Mouse (Mus musculus) CH12.LX (cell line): ENCODE measurements around the gene Olfr960. TPM values are rescaled to one million over a fixed set of nuclear protein-coding genes. Genes with fewer than 3 reads are reported as not detected.

Experiments used
- DNase-seq: peaks from one replicate; pipeline ENCODE4 v3.0.0-alpha.2; 2013; ENCODE audit errors: extremely low read depth
- H3K27ac ChIP-seq: 2 replicates; pipeline ENCODE4 v1.5.1; 2012; ENCODE audit warnings: low read depth, mild to moderate bottlenecking, control low read depth, moderate library complexity; ENCODE audit not compliant: insufficient read depth
- H3K27me3 ChIP-seq: replicated peaks from 2 replicates; pipeline ENCODE3; 2012; ENCODE audit warnings: inconsistent platforms
- H3K36me3 ChIP-seq, 2 experiments: replicated peaks in 1 of 2; 2 replicates each; pipeline versions ENCODE3 to v1.6.1; 2012; ENCODE audit warnings: inconsistent platforms in 1 of 2, low read length in 1 of 2, mild to moderate bottlenecking in 1 of 2, mixed read lengths in 1 of 2, moderate library complexity in 1 of 2; ENCODE audit not compliant: control insufficient read depth in 1 of 2, insufficient read depth in 1 of 2
- H3K4me1 ChIP-seq, 2 experiments: 2 replicates each; pipeline ENCODE4 v1.6.1; 2012; ENCODE audit warnings: inconsistent platforms in 1 of 2, moderate library complexity in 1 of 2; ENCODE audit not compliant: insufficient read depth in 2 of 2, control insufficient read depth in 1 of 2
- H3K4me2 ChIP-seq: 2 replicates; pipeline ENCODE4 v1.6.1; 2012; ENCODE audit warnings: low read depth, mild to moderate bottlenecking, control low read depth; ENCODE audit not compliant: poor library complexity, insufficient read depth, severe bottlenecking
- H3K4me3 ChIP-seq, 3 experiments: fragments of 150-350 bp in 1 of 3; sonication (generic) in 1 of 3; replicated peaks in 1 of 3; 2 replicates each; pipeline versions ENCODE3 to v1.5.1; 2011 to 2012; ENCODE audit warnings: low read depth in 2 of 3, low read length in 2 of 3, mild to moderate bottlenecking in 2 of 3, moderate library complexity in 2 of 3, control low read depth in 1 of 3, improper control_type of control experiment in 1 of 3, inconsistent platforms in 1 of 3, mixed read lengths in 1 of 3; ENCODE audit not compliant: poor library complexity in 1 of 3
- H3K79me2 ChIP-seq: replicated peaks from 2 replicates; pipeline ENCODE4 v1.6.1; 2012; ENCODE audit warnings: mild to moderate bottlenecking, moderate library complexity; ENCODE audit not compliant: control insufficient read depth, poor library complexity, insufficient read depth, severe bottlenecking; ENCODE audit errors: extremely low read depth
- H3K9ac ChIP-seq: 2 replicates; pipeline ENCODE4 v1.6.1; 2012; ENCODE audit warnings: low read depth, mild to moderate bottlenecking, control low read depth, moderate library complexity; ENCODE audit not compliant: insufficient read depth
- H3K9me3 ChIP-seq: replicated peaks from 2 replicates; pipeline ENCODE3; 2012; ENCODE audit warnings: low read length, inconsistent platforms, mixed read lengths
- CHD1 ChIP-seq: IDR thresholded peaks from 2 replicates; pipeline ENCODE4 v1.6.1; 2012; ENCODE audit warnings: low read depth, low read length, improper control_type of control experiment, inconsistent platforms
- CHD2 ChIP-seq: IDR thresholded peaks from 2 replicates; pipeline ENCODE4 v1.6.1; 2011; ENCODE audit warnings: low read length, improper control_type of control experiment
- E2F4 ChIP-seq: IDR thresholded peaks from 2 replicates; pipeline ENCODE4 v1.6.1; 2011; ENCODE audit warnings: low read depth, low read length, improper control_type of control experiment; ENCODE audit not compliant: insufficient replicate concordance
- HCFC1 ChIP-seq: IDR thresholded peaks from 2 replicates; pipeline ENCODE4 v1.6.1; 2012; ENCODE audit warnings: low read depth, mild to moderate bottlenecking, inconsistent platforms, low read length, improper control_type of control experiment
- JUN ChIP-seq: IDR thresholded peaks from 2 replicates; pipeline ENCODE4 v1.6.1; 2011; ENCODE audit warnings: low read depth, mild to moderate bottlenecking, low read length, improper control_type of control experiment, moderate library complexity; ENCODE audit not compliant: insufficient read depth
- JUND ChIP-seq: conservative IDR thresholded peaks from 2 replicates; pipeline ENCODE4 v1.6.1; 2011; ENCODE audit warnings: low read depth, low read length, improper control_type of control experiment
- KAT2A ChIP-seq: IDR thresholded peaks from 2 replicates; pipeline ENCODE4 v1.6.1; 2012; ENCODE audit warnings: low read length, improper control_type of control experiment, inconsistent platforms; ENCODE audit not compliant: insufficient replicate concordance
- MAFK ChIP-seq: IDR thresholded peaks from 2 replicates; pipeline ENCODE4 v1.6.1; 2011; ENCODE audit warnings: low read length, improper control_type of control experiment; ENCODE audit not compliant: insufficient replicate concordance
- MAZ ChIP-seq: IDR thresholded peaks from 2 replicates; pipeline ENCODE4 v1.6.1; 2012; ENCODE audit warnings: low read depth, mild to moderate bottlenecking, inconsistent platforms, low read length, improper control_type of control experiment, moderate library complexity
- NRF1 ChIP-seq: IDR thresholded peaks from 2 replicates; pipeline ENCODE4 v1.6.1; 2014; ENCODE audit warnings: low read depth, mild to moderate bottlenecking, inconsistent platforms, low read length, improper control_type of control experiment, moderate library complexity
- PAX5 ChIP-seq: IDR thresholded peaks from 2 replicates; pipeline ENCODE4 v1.6.1; 2012; ENCODE audit warnings: low read length, inconsistent platforms, mixed read lengths
- POLR2AphosphoS2 ChIP-seq: IDR thresholded peaks from 2 replicates; pipeline ENCODE4 v1.6.1; 2011; ENCODE audit warnings: low read depth, low read length, improper control_type of control experiment
- RCOR1 ChIP-seq: conservative IDR thresholded peaks from 2 replicates; pipeline ENCODE4 v1.6.1; 2012; ENCODE audit warnings: low read depth, mild to moderate bottlenecking, inconsistent platforms, low read length, improper control_type of control experiment
- SIN3A ChIP-seq: IDR thresholded peaks from 2 replicates; pipeline ENCODE4 v1.6.1; 2012; ENCODE audit warnings: low read length, improper control_type of control experiment, inconsistent platforms
- SMC3 ChIP-seq: IDR thresholded peaks from 2 replicates; pipeline ENCODE4 v1.6.1; 2011; ENCODE audit warnings: low read depth, low read length, improper control_type of control experiment
- TBP ChIP-seq: conservative IDR thresholded peaks from 2 replicates; pipeline ENCODE4 v1.6.1; 2011; ENCODE audit warnings: low read depth, low read length, improper control_type of control experiment
- UBTF ChIP-seq: IDR thresholded peaks from 2 replicates; pipeline ENCODE4 v1.6.1; 2012; ENCODE audit warnings: low read depth, mild to moderate bottlenecking, inconsistent platforms, low read length, improper control_type of control experiment, moderate library complexity
- ZKSCAN1 ChIP-seq: IDR thresholded peaks from 2 replicates; pipeline ENCODE4 v1.6.1; 2012; ENCODE audit warnings: low read depth, inconsistent platforms, low read length, improper control_type of control experiment, borderline replicate concordance
- ZMIZ1 ChIP-seq: IDR thresholded peaks from 2 replicates; pipeline ENCODE4 v1.6.1; 2012; ENCODE audit warnings: low read depth, mild to moderate bottlenecking, inconsistent platforms, low read length, improper control_type of control experiment
- ZNF384 ChIP-seq: IDR thresholded peaks from 2 replicates; pipeline ENCODE4 v1.6.1; 2012; ENCODE audit warnings: low read depth, low read length, improper control_type of control experiment, inconsistent platforms
- dilution Hi-C: fragments of 300-500 bp; cut with MboI; formaldehyde crosslinking; loops from 2 replicates; pipeline ENCODE4 v1.14.3; 2020; ENCODE audit warnings: low sequenced_read_pairs; ENCODE audit not compliant: extremely low pct_unique_long_range_greater_than_20kb, extremely low pct_ligation_motif_present
- in situ Hi-C: fragments of 300-500 bp; cut with MboI; formaldehyde crosslinking; loops from 3 replicates; pipeline ENCODE4 v1.14.3; 2019; ENCODE audit warnings: low sequenced_read_pairs, low pct_ligation_motif_present, low pct_unique_long_range_greater_than_20kb, mixed read lengths
- polyA plus RNA-seq: library from polyadenylated mRNA; unstranded; fragments of >175 nt; gene quantifications from 2 replicates; pipeline ENCODE4 v1.2.1, GENCODE M21; 2012; ENCODE audit warnings: low read depth; ENCODE audit not compliant: insufficient read length
- total RNA-seq, 2 experiments: library from RNA; depleted of rRNA; stranded (reverse); fragments of 300-350 nt in 1 of 2; fragments of >200 nt in 1 of 2; gene quantifications; 2 replicates each; pipeline ENCODE4 v1.2.3; 2012 to 2014

Gene Olfr960
- total and polyA plus RNA-seq, 3 experiments, result not detected

DNA sequence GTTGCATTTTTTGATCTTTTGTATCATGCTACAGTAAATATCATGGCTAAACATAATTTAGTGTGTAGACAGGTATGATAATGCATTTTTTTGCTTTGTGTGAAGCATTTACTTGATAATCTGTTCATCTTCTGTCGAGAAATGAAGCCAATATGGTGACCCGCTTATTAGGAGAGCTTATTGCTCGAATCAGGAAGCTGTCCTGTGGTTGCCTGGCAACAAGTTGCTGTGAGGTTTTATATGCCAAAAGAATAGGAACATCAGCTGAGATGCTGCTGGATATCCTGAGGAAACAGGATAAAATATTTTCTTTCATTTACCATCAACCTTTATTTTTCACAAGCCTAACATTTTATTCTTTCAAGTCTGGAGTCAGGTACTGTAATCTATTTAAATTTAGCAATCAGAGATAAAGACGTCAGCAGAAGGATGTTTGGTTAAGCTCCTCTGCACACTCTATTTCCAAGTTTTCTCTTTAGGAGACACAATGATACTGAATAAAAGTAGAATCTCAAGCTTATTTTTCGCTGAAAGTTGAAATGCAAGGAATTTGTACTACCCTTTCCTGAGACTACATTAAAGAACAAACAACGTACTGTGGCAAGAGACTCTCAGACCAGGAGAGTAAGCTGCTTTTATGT is 33.7 kb downstream of the Olfr960 start:
- no peak overlapping the region for H3K27ac ChIP-seq
- in situ Hi-C loops (no loop called here), dilution Hi-C loops (no loop called here)
- no peak for DNase-seq
- H3K4me1 ChIP-seq, result no peaks in the 10 kb centered on the region
- H3K4me2 ChIP-seq, result no peak overlapping the region; the same call in 1 of the 2 replicates
- H3K4me3 ChIP-seq, result no peak overlapping the region
- TF ChIP-seq TBP, result no peak
- TF ChIP-seq ZKSCAN1, result no peak
- no peak for TF ChIP-seq POLR2AphosphoS2
- TF ChIP-seq SMC3, result no peak
- no peak for TF ChIP-seq CHD2
- H3K36me3 ChIP-seq, result no peaks in the 10 kb centered on the region
- H3K9ac ChIP-seq, result no peak overlapping the region
- no peaks in the 10 kb centered on the region for H3K27me3 ChIP-seq
- H3K9me3 ChIP-seq, result no peaks in the 10 kb centered on the region
- no peaks in the 10 kb centered on the region for H3K79me2 ChIP-seq

DNA sequence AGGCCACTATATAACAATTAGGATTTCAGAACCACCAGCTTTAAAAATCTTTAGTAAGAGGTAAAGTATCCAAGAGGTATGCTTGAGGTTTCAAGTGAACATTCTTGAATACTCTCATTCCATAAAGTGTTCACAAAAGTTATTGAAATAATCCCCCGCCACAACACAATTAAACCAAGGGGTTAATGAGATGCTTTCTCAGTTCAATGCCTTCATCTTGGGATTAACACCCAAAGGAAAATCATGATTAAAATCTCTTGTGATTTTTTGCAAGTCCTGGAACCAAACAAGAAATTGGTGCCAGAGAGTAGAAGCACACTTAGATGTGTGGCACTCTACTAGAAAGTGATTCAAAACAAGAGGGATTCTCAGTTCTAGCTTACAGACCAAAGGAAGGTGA is 45.7 kb downstream of the Olfr960 start, which contains the start of gene Olfr963:
Gene Olfr963, plus strand, starts transcription at position 301 of the 400 bp plus-strand sequence.
- no peaks in the 10 kb centered on the region for H3K36me3 ChIP-seq
- H3K9me3 ChIP-seq, result peaks cover 6% of the 10 kb centered on the region
- no peaks in the 10 kb centered on the region for H3K27me3 ChIP-seq
- no peaks in the 10 kb centered on the region for H3K79me2 ChIP-seq
- dilution Hi-C loops (no loop called here), in situ Hi-C loops (no loop called here)
- H3K4me3 ChIP-seq, result no peak within 1 kb of the TSS
- TF ChIP-seq KAT2A (no peak), PAX5 (no peak), HCFC1 (no peak), UBTF (no peak), ZNF384 (no peak), MAZ (no peak)
- no peaks in the 10 kb centered on the region for H3K4me1 ChIP-seq
- no peak within 1 kb of the TSS for H3K4me2 ChIP-seq
- no peak within 1 kb of the TSS for H3K27ac ChIP-seq
- no peak for DNase-seq
- H3K9ac ChIP-seq, result no peak within 1 kb of the TSS

DNA sequence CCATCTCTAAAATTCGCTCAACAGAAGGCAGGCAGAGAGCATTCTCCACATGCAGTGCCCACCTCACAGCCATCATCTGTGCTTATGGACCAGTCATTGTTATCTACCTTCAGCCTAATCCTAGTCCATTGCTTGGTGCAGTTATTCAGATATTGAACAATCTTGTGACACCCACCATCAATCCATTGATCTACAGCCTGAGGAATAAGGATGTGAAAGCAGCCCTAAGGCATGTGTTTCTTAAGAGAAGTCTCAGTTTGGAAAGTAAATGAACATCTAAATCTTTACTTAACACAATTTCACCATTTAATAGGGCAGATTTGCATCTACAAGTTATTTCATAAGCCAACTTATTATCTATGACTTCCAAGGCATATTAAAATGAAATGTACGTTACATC is 48.5 kb downstream of the Olfr960 start:
- Histone ChIP-seq H3K4me3 (no peak overlapping the region), H3K9me3 (peaks cover under 1% of the 10 kb centered on the region)
- dilution Hi-C loops, result no loop called here
- no peak for DNase-seq
- no peak for TF ChIP-seq POLR2AphosphoS2
- no peak for TF ChIP-seq MAZ
- TF ChIP-seq SIN3A, result no peak
- no peak for TF ChIP-seq MAFK
- TF ChIP-seq KAT2A, result no peak
- TF ChIP-seq TBP, result no peak
- no peak for TF ChIP-seq JUN
- TF ChIP-seq NRF1, result no peak
- no peak for TF ChIP-seq E2F4
- no peak for TF ChIP-seq JUND
- no peak for TF ChIP-seq CHD1
- no peak for TF ChIP-seq RCOR1
- TF ChIP-seq ZMIZ1, result no peak
- TF ChIP-seq, all 38 proteins: peak for 0
- H3K9ac ChIP-seq, result no peak overlapping the region
- in situ Hi-C loops, result no loop called here
- H3K79me2 ChIP-seq, result no peaks in the 10 kb centered on the region
- H3K27me3 ChIP-seq, result no peaks in the 10 kb centered on the region
- H3K4me2 ChIP-seq, result no peak overlapping the region
- H3K27ac ChIP-seq, result no peak overlapping the region
- H3K4me1 ChIP-seq, result no peaks in the 10 kb centered on the region
- H3K36me3 ChIP-seq, result no peaks in the 10 kb centered on the region
